Mouse (Mus musculus) ES-Bruce4 (cell line): ENCODE measurements around the gene Yaf2. TPM values are rescaled to one million over a fixed set of nuclear protein-coding genes. Genes with fewer than 3 reads are reported as not detected.

Source experiments
- H3K27ac ChIP-seq: 2 replicates; pipeline ENCODE4 v1.5.1; 2012; ENCODE audit warnings: low read length, inconsistent platforms; ENCODE audit not compliant: insufficient read depth
- H3K27me3 ChIP-seq: 2 replicates; pipeline ENCODE4 v1.6.1; 2012; ENCODE audit warnings: mild to moderate bottlenecking, low read length, inconsistent platforms; ENCODE audit not compliant: control insufficient read depth, poor library complexity, insufficient read depth, severe bottlenecking
- H3K36me3 ChIP-seq: 2 replicates; pipeline ENCODE4 v1.6.1; 2012; ENCODE audit warnings: inconsistent platforms, mild to moderate bottlenecking, low read length, moderate library complexity; ENCODE audit not compliant: control insufficient read depth, poor library complexity, insufficient read depth, severe bottlenecking
- H3K4me1 ChIP-seq: one replicate; pipeline ENCODE4 v1.8.1; 2011; ENCODE audit warnings: low read length; ENCODE audit not compliant: control insufficient read depth, insufficient read depth
- H3K4me3 ChIP-seq: 2 replicates; pipeline ENCODE4 v1.5.1; 2011; ENCODE audit warnings: low read depth, mild to moderate bottlenecking, low read length
- H3K9ac ChIP-seq: 2 replicates; pipeline ENCODE4 v1.6.1; 2012; ENCODE audit warnings: low read depth, mild to moderate bottlenecking, inconsistent platforms; ENCODE audit not compliant: poor library complexity, severe bottlenecking
- H3K9me3 ChIP-seq: replicated peaks from 2 replicates; pipeline ENCODE4 v1.6.1; 2012; ENCODE audit warnings: mild to moderate bottlenecking, low read length, inconsistent platforms; ENCODE audit not compliant: control insufficient read depth, poor library complexity, insufficient read depth, severe bottlenecking
- CTCF ChIP-seq: IDR thresholded peaks from one replicate; pipeline ENCODE4 v1.8.1; 2011; ENCODE audit warnings: low read depth, low read length
- EP300 ChIP-seq: IDR thresholded peaks from 2 replicates; pipeline ENCODE4 v1.6.1; 2011; ENCODE audit warnings: low read depth, low read length; ENCODE audit not compliant: insufficient read depth
- POLR2A ChIP-seq: IDR thresholded peaks from one replicate; pipeline ENCODE4 v1.8.1; 2011; ENCODE audit warnings: low read length; ENCODE audit not compliant: insufficient read depth
- polyA plus RNA-seq: library from polyadenylated mRNA; stranded (reverse); fragments of >200 nt; gene quantifications from 2 replicates; pipeline ENCODE4 v1.2.4, GENCODE M21; 2011; ENCODE audit warnings: low read depth; ENCODE audit not compliant: missing spikeins, insufficient read depth, insufficient read length

Gene Yaf2
- polyA plus RNA-seq, 1 experiment = 22.5 TPM

GRCm38 (mm10) chr15:93270289-93270855 lies 66.4 kb downstream of the Yaf2 start:
- TF ChIP-seq CTCF (no peak), POLR2A (no peak), EP300 (no peak)
- Histone ChIP-seq H3K4me1 (no peaks in the 10 kb centered on the region), H3K9me3 (no peaks in the 10 kb centered on the region), H3K36me3 (no peaks in the 10 kb centered on the region), H3K4me3 (no peak overlapping the region), H3K27ac (no peak overlapping the region), H3K9ac (no peak overlapping the region), H3K27me3 (no peaks in the 10 kb centered on the region)

- Histone ChIP-seq H3K27ac (no peak overlapping the region), H3K4me1 (no peaks in the 10 kb centered on the region), H3K9me3 (no peaks in the 10 kb centered on the region), H3K27me3 (no peaks in the 10 kb centered on the region), H3K36me3 (no peaks in the 10 kb centered on the region), H3K9ac (no peak overlapping the region), H3K4me3 (no peak overlapping the region)
- TF ChIP-seq CTCF = no peak
- TF ChIP-seq POLR2A = no peak
- TF ChIP-seq EP300 = no peak
Observed at GRCm38 (mm10) chr15:93269572-93269971, 67.2 kb downstream of the Yaf2 start.

- TF ChIP-seq EP300 = no peak
- TF ChIP-seq CTCF = no peak
- no peak for TF ChIP-seq POLR2A
- no peaks in the 10 kb centered on the region for H3K36me3 ChIP-seq
- no peak overlapping the region for H3K4me3 ChIP-seq
- no peak overlapping the region for H3K27ac ChIP-seq
- no peak overlapping the region for H3K9ac ChIP-seq
- H3K4me1 ChIP-seq = no peaks in the 10 kb centered on the region
- no peaks in the 10 kb centered on the region for H3K9me3 ChIP-seq
- no peaks in the 10 kb centered on the region for H3K27me3 ChIP-seq
Observed at GRCm38 (mm10) chr15:93268001-93268400, 68.7 kb downstream of the Yaf2 start.

- no peaks in the 10 kb centered on the region for H3K27me3 ChIP-seq
- H3K9ac ChIP-seq = no peak overlapping the region
- H3K36me3 ChIP-seq = no peaks in the 10 kb centered on the region
- H3K4me1 ChIP-seq = no peaks in the 10 kb centered on the region
- no peak overlapping the region for H3K4me3 ChIP-seq
- no peak overlapping the region for H3K27ac ChIP-seq
- no peak for TF ChIP-seq CTCF
- no peak for TF ChIP-seq POLR2A
- TF ChIP-seq EP300 = no peak
- H3K9me3 ChIP-seq = no peaks in the 10 kb centered on the region
Observed at GRCm38 (mm10) chr15:93267479-93267878, 69.3 kb downstream of the Yaf2 start.

GRCm38 (mm10) chr15:93266361-93266760 lies 70.4 kb downstream of the Yaf2 start:
- H3K9ac ChIP-seq = no peak overlapping the region
- TF ChIP-seq CTCF (no peak), POLR2A (no peak), EP300 (no peak)

GRCm38 (mm10) chr15:93265728-93266127 lies 71.0 kb downstream of the Yaf2 start:
- H3K9me3 ChIP-seq = no peaks in the 10 kb centered on the region
- TF ChIP-seq EP300 (no peak), CTCF (no peak), POLR2A (no peak)
- H3K27me3 ChIP-seq = no peaks in the 10 kb centered on the region
- H3K27ac ChIP-seq = no peak overlapping the region
- no peak overlapping the region for H3K4me3 ChIP-seq
- no peak overlapping the region for H3K9ac ChIP-seq
- H3K4me1 ChIP-seq = no peaks in the 10 kb centered on the region
- H3K36me3 ChIP-seq = no peaks in the 10 kb centered on the region

More at GRCm38 (mm10) chr15:93266361-93266760, 70.4 kb downstream of the Yaf2 start:
- Histone ChIP-seq H3K27me3 (no peaks in the 10 kb centered on the region), H3K36me3 (no peaks in the 10 kb centered on the region), H3K27ac (no peak overlapping the region), H3K4me1 (no peaks in the 10 kb centered on the region), H3K9me3 (no peaks in the 10 kb centered on the region), H3K4me3 (no peak overlapping the region)

GRCm38 (mm10) chr15:93265231-93265630 lies 71.5 kb downstream of the Yaf2 start:
- no peak overlapping the region for H3K27ac ChIP-seq
- H3K4me3 ChIP-seq = no peak overlapping the region
- no peaks in the 10 kb centered on the region for H3K27me3 ChIP-seq
- no peak overlapping the region for H3K9ac ChIP-seq
- no peaks in the 10 kb centered on the region for H3K9me3 ChIP-seq
- TF ChIP-seq EP300 (no peak), CTCF (no peak), POLR2A (no peak)
- no peaks in the 10 kb centered on the region for H3K4me1 ChIP-seq
- no peaks in the 10 kb centered on the region for H3K36me3 ChIP-seq
